Mouse (Mus musculus): ENCODE measurements around the gene Zfpm1.
A peak's percentile ranks its signal among the peaks of the same experiment; 100 is the strongest.

DNA sequence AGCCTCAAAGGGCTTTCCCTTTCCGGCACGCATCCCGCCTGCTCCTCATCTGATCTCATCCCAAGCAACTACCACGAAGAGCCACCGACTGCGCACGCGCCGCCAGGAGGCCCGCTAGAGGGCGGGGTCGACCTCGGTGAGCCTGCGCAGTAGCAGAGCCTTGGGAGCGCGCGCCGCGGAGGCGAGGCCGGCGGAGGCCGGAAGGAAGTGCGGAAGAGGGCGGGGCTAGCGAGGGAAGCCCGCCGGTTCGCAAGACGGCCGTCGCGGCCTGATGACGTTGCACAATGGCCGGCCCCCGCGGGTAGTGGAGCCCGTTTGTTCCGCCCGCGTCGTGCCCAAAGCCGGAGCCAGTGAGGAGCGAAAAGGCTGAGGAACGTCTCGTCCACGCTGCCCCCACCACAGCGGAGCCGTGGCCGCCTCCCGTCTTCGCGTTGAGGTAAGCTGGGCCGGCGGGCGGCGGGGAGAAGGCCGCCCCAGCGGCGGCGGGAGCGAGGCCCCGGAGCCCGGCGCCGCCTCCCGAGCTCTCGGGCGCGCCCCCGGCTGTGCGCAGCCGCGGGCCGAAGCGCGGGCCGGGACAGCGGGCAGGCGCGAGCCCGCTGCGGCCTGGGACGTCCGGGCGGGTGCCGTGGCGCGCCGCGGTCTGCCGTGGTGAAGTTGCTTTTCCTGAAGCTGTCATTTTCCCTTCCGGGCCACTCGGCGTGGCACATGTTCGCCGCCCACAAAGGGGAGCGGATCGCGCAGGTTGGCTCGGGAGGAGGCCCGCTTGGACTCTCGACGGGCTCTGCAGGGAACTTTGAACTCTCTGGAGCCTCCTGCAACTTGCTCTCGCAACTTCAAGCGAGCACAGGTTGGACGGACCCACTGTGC, 94.7 kb downstream of the Zfpm1 start, which contains the start of gene Zc3h18:
- TF ChIP-seq GATA1 (IDR thresholded peaks at IDR 0.05; ENCODE audit: borderline replicate concordance, low read length) (no peak), FLI1 (IDR thresholded peaks at IDR 0.05; ENCODE audit: low read length) (peak; percentile 91)

Measured in megakaryocyte, embryonic 14.5 days (primary cell).